Mouse (Mus musculus) limb, embryonic 13.5 days (tissue): Measurements from ENCODE around the gene Dcbld2. TPM values are rescaled to one million over a fixed set of nuclear protein-coding genes. Genes with fewer than 3 reads are reported as not detected.
A peak's percentile ranks its signal among the peaks of the same experiment; 100 is the strongest.

Source experiments
- ATAC-seq: fragments of 200-750 bp; cut with Nextera tagmentation; 2 replicates; pipeline ENCODE4 v1.8.0; 2017; ENCODE audit warnings: low read depth, moderate number of reproducible peaks, moderate TSS enrichment; ENCODE audit not compliant: low FRiP score
- H3K27ac ChIP-seq: fragments of 300-500 bp; sonication (generic); 2 replicates; pipeline ENCODE4 v1.5.1; 2015; ENCODE audit warnings: inconsistent platforms, mild to moderate bottlenecking, moderate library complexity
- H3K27me3 ChIP-seq: fragments of 300-500 bp; sonication (generic); 2 replicates; pipeline ENCODE4 v1.6.1; 2015; ENCODE audit warnings: mild to moderate bottlenecking, inconsistent platforms
- H3K36me3 ChIP-seq: fragments of 300-500 bp; sonication (generic); 2 replicates; pipeline ENCODE4 v1.6.1; 2015; ENCODE audit warnings: inconsistent platforms, mild to moderate bottlenecking, moderate library complexity
- H3K4me1 ChIP-seq: fragments of 300-500 bp; sonication (generic); 2 replicates; pipeline ENCODE4 v1.6.1; 2015; ENCODE audit warnings: inconsistent platforms
- H3K4me2 ChIP-seq: fragments of 300-500 bp; sonication (generic); replicated peaks from 2 replicates; pipeline ENCODE4 v1.6.1; 2015; ENCODE audit warnings: inconsistent platforms, mild to moderate bottlenecking, moderate library complexity
- H3K4me3 ChIP-seq: fragments of 300-500 bp; sonication (generic); 2 replicates; pipeline ENCODE4 v1.5.1; 2015; ENCODE audit warnings: moderate library complexity, mild to moderate bottlenecking, inconsistent platforms
- H3K9ac ChIP-seq: fragments of 300-500 bp; sonication (generic); 2 replicates; pipeline ENCODE4 v1.6.1; 2015; ENCODE audit warnings: mild to moderate bottlenecking, inconsistent platforms
- H3K9me3 ChIP-seq: fragments of 300-500 bp; sonication (generic); 2 replicates; pipeline ENCODE4 v1.6.1; 2016; ENCODE audit warnings: inconsistent platforms
- WGBS: fragments of 180-500 bp; shearing (Covaris S2); methylation state at CpG from one replicate; pipeline ENCODE4 v1.1.7; 2015; 5-methylcytosine and 5-hydroxymethylcytosine counted together
- polyA plus RNA-seq: library from polyadenylated mRNA; unstranded; fragments of >200 nt; fragmentation: Nextera tagmentation; extraction: Ambion mirVana; gene quantifications from 2 replicates; pipeline ENCODE4 v1.2.1, GENCODE M21; 2015

Gene Dcbld2
- polyA plus RNA-seq, 1 experiment from 2014 or later, result 5.5 TPM

GRCm38 (mm10) chr16:58409825-58410224, 1.6 kb downstream of the Dcbld2 start:
- Histone ChIP-seq H3K27ac (no peak overlapping the region), H3K4me3 (peak overlapping the region; percentile 91), H3K9ac (peak overlapping the region; percentile 89), H3K9me3 (no peaks in the 10 kb centered on the region), H3K4me2 (peak overlapping the region; percentile 75), H3K4me1 (peaks cover 19% of the 10 kb centered on the region), H3K27me3 (no peaks in the 10 kb centered on the region), H3K36me3 (no peaks in the 10 kb centered on the region)
- no peak for ATAC-seq
- 35% methylated on average over 7 of the region's 7 CpGs for WGBS

DNA sequence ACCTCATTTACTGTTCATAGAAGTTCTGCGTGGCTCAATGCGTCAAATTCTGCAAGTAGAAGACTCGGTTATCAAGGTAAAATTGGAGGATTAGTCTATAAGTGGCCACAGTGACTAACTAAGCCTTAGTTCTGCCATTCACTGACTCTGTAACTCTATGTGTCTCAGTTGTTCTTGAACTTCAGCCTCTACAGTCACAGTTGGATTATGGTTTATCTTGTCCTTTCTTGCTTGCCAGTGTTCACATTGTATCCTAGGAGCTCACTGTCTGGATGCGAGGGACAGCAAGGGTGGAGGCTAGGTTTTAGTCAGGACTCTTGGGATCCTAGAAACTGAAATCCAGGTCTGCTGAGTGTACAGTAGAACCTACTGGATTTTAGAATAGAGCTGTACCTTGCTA, 6.6 kb downstream of the Dcbld2 start:
- WGBS, result 89% methylated on average over 4 of the region's 4 CpGs
- Histone ChIP-seq H3K9me3 (no peaks in the 10 kb centered on the region), H3K9ac (no peak overlapping the region), H3K36me3 (0 out of 2 replicates have a peak, but pooled peaks cover 4% of the 10 kb centered on the region), H3K4me1 (peaks cover 7% of the 10 kb centered on the region), H3K27ac (no peak overlapping the region), H3K27me3 (no peaks in the 10 kb centered on the region), H3K4me2 (no peak overlapping the region), H3K4me3 (no peak overlapping the region)
- no peak for ATAC-seq

DNA sequence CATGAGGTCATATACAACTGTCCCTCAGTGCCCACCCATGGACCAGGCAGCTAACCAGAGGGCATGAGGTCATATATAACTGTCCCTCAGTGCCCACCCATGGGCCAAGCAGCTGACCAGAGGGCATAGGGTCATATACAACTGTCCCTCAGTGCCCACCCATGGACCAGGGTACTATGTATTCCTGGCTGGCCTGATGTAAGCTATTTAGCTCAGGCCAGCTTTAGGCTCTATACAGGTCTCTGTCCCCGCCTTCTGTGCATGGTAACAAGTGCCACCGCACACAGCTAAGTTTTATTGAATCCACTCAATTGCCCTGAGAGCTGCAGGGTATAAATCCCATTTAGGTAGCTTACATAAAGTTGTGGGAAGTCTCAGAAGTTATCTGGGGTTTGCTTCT, 7.3 kb downstream of the Dcbld2 start:
- H3K9me3 ChIP-seq, result no peaks in the 10 kb centered on the region
- H3K4me3 ChIP-seq, result no peak overlapping the region
- H3K4me2 ChIP-seq, result no peak overlapping the region
- H3K4me1 ChIP-seq, result peaks cover 5% of the 10 kb centered on the region; the same call in 1 of the 2 replicates
- H3K27me3 ChIP-seq, result no peaks in the 10 kb centered on the region
- H3K36me3 ChIP-seq, result 0 out of 2 replicates have a peak, but pooled peaks cover 4% of the 10 kb centered on the region
- WGBS, result 80% methylated on average over 2 of the region's 2 CpGs
- H3K9ac ChIP-seq, result no peak overlapping the region
- H3K27ac ChIP-seq, result no peak overlapping the region
- ATAC-seq, result no peak

GRCm38 (mm10) chr16:58421696-58422354, 13.6 kb downstream of the Dcbld2 start:
- ATAC-seq, result 0 out of 2 replicates have a peak, but pooled peaks have one; percentile 22
- Histone ChIP-seq H3K9me3 (no peaks in the 10 kb centered on the region), H3K9ac (no peak overlapping the region), H3K4me2 (no peak overlapping the region), H3K36me3 (0 out of 2 replicates have a peak, but pooled peaks cover 3% of the 10 kb centered on the region), H3K27ac (no peak overlapping the region), H3K27me3 (no peaks in the 10 kb centered on the region), H3K4me1 (peaks cover 27% of the 10 kb centered on the region), H3K4me3 (no peak overlapping the region)
- 30% methylated on average over 11 of the region's 11 CpGs for WGBS

DNA sequence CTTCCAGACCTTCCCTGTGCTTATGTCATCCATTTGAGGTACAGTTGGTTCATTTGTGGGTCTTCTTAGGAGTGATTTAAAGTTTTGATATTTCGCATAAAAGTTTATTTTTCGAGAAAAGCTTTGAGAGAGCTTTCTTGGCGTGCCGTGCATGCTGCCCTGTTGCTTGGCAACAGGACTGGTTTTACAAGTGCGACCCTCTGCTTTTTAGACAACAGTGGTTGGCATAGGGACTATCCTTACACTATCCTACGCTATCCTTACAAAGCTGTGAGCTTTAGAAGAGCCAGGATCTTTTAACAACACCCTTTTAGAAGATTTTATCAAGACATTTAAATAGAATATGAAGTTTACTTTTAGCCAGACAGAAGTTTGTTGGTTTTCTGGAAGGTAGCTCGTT, 22.0 kb downstream of the Dcbld2 start:
- no peak overlapping the region for H3K9ac ChIP-seq
- H3K36me3 ChIP-seq, result peaks cover 9% of the 10 kb centered on the region
- no peak overlapping the region for H3K27ac ChIP-seq
- H3K4me3 ChIP-seq, result no peak overlapping the region
- H3K27me3 ChIP-seq, result no peaks in the 10 kb centered on the region
- no peak for ATAC-seq
- no peaks in the 10 kb centered on the region for H3K9me3 ChIP-seq
- no peak overlapping the region for H3K4me2 ChIP-seq
- no peaks in the 10 kb centered on the region for H3K4me1 ChIP-seq
- 91% methylated on average over 7 of the region's 7 CpGs for WGBS

- Histone ChIP-seq H3K4me3 (no peak overlapping the region), H3K27ac (no peak overlapping the region), H3K27me3 (no peaks in the 10 kb centered on the region), H3K36me3 (peaks cover 18% of the 10 kb centered on the region), H3K4me1 (no peaks in the 10 kb centered on the region), H3K4me2 (no peak overlapping the region), H3K9ac (no peak overlapping the region), H3K9me3 (no peaks in the 10 kb centered on the region)
- WGBS, result 98% methylated on average over 1 of the region's 1 CpGs
- ATAC-seq, result no peak
Observed at GRCm38 (mm10) chr16:58432384-58432783, 24.1 kb downstream of the Dcbld2 start.

DNA sequence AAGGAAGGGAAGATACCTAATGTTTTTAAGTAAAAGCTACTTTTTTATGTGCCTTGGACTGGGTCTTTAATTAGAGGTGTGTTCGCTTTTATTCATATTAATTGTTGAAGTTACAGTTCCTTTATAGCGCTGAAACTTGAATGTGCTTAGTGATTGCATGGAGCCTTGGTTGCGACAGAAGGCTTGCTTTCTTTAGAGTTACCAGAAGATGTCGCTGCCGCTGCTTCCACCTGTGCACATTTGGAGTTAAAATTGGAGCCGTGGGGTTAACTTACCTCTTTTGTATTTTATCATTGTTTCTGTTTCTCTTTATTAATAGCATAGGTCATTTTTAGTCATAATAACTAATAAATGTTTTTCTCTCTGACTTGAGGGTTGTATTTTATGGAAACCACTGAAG, 36.5 kb downstream of the Dcbld2 start:
- H3K4me1 ChIP-seq, result no peaks in the 10 kb centered on the region
- no peak overlapping the region for H3K4me3 ChIP-seq
- no peak for ATAC-seq
- H3K9ac ChIP-seq, result no peak overlapping the region
- H3K27me3 ChIP-seq, result no peaks in the 10 kb centered on the region
- no peak overlapping the region for H3K27ac ChIP-seq
- H3K4me2 ChIP-seq, result no peak overlapping the region
- no peaks in the 10 kb centered on the region for H3K9me3 ChIP-seq
- 77% methylated on average over 6 of the region's 6 CpGs for WGBS
- peaks cover 15% of the 10 kb centered on the region for H3K36me3 ChIP-seq

- H3K4me1 ChIP-seq, result no peaks in the 10 kb centered on the region
- H3K9ac ChIP-seq, result no peak overlapping the region
- no peak overlapping the region for H3K4me2 ChIP-seq
- 97% methylated on average over 4 of the region's 4 CpGs for WGBS
- ATAC-seq, result no peak
- no peak overlapping the region for H3K27ac ChIP-seq
- H3K4me3 ChIP-seq, result no peak overlapping the region
- peaks cover 28% of the 10 kb centered on the region for H3K36me3 ChIP-seq
- no peaks in the 10 kb centered on the region for H3K9me3 ChIP-seq
- no peaks in the 10 kb centered on the region for H3K27me3 ChIP-seq
Observed at GRCm38 (mm10) chr16:58446281-58447259, 38.3 kb downstream of the Dcbld2 start.

DNA sequence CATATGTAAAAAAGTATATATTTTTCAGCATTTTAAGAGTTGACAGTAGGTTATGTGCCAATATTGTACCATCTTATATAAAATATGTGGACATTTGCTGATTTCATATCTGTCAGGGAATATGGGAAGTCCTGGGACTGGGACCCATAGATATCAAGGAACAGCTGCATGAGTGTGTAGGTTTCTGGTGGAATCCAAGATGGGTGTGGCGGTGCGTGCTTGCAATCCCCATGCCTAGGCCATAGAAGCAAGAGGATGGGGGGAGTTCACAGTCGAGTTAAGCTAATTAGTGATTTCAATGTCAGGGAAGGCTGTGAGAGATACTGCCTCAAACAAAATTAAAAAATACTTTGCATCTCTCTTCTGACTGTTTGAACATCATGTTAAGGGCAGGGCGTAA, 40.8 kb downstream of the Dcbld2 start:
- Histone ChIP-seq H3K4me2 (no peak overlapping the region), H3K27me3 (no peaks in the 10 kb centered on the region), H3K4me1 (no peaks in the 10 kb centered on the region), H3K36me3 (peaks cover 32% of the 10 kb centered on the region), H3K4me3 (no peak overlapping the region), H3K27ac (no peak overlapping the region), H3K9me3 (no peaks in the 10 kb centered on the region), H3K9ac (no peak overlapping the region)
- WGBS, result 89% methylated on average over 4 of the region's 4 CpGs
- ATAC-seq, result no peak

- ATAC-seq, result no peak
- H3K9ac ChIP-seq, result no peak overlapping the region
- H3K4me3 ChIP-seq, result no peak overlapping the region
- H3K9me3 ChIP-seq, result no peaks in the 10 kb centered on the region
- no peaks in the 10 kb centered on the region for H3K4me1 ChIP-seq
- H3K36me3 ChIP-seq, result peaks cover 32% of the 10 kb centered on the region
- H3K4me2 ChIP-seq, result no peak overlapping the region
- no peaks in the 10 kb centered on the region for H3K27me3 ChIP-seq
- WGBS, result 74% methylated on average over 6 of the region's 6 CpGs
- no peak overlapping the region for H3K27ac ChIP-seq
Observed at GRCm38 (mm10) chr16:58450648-58451047, 42.4 kb downstream of the Dcbld2 start.

DNA sequence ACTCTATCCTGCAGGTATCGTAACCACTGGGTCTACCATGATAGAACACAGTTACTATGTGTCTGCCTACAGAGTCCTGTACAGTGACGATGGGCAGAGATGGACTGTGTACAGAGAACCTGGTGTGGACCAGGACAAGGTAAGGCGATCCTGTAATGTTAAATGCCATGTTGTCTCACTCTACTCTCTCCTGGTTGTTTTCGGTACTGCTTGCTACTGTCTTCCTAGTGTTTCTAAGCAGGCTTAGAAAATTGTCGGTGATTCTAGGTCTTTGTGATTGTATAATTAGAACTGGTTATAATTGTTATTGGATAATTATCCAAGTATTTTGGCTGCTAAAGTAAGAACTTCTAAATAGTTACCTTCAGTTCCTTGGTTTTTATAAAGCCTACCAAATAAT, 43.4 kb downstream of the Dcbld2 start:
- Histone ChIP-seq H3K4me3 (no peak overlapping the region), H3K36me3 (peaks cover 37% of the 10 kb centered on the region), H3K9me3 (no peaks in the 10 kb centered on the region), H3K4me1 (no peaks in the 10 kb centered on the region), H3K9ac (no peak overlapping the region), H3K27me3 (no peaks in the 10 kb centered on the region), H3K4me2 (no peak overlapping the region), H3K27ac (no peak overlapping the region)
- 93% methylated on average over 5 of the region's 5 CpGs for WGBS
- ATAC-seq, result no peak

DNA sequence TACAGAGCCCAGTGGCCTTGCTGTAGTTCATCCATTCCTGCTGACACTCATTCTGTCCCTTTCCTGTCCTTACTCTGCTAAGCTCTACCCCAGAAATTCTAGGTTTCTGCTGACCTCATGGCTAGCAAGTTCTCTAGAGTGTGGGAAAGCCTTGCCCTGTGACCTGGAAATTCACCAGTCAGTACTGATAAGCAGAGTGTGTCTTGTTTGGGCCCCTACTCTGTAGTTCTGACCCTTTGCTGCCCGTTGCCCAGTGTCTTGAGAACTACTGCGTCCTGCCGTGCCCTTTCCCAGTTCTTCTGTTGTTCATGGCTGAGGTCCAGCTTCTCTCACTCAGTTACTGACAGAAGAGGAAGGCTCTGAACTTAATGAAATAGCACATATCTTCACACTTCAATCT, 44.9 kb downstream of the Dcbld2 start:
- no peaks in the 10 kb centered on the region for H3K9me3 ChIP-seq
- no peak overlapping the region for H3K27ac ChIP-seq
- peaks cover 38% of the 10 kb centered on the region for H3K36me3 ChIP-seq
- H3K4me1 ChIP-seq, result no peaks in the 10 kb centered on the region; the same call in 1 of the 2 replicates
- H3K4me2 ChIP-seq, result no peak overlapping the region
- H3K27me3 ChIP-seq, result no peaks in the 10 kb centered on the region
- no peak for ATAC-seq
- no peak overlapping the region for H3K9ac ChIP-seq
- no peak overlapping the region for H3K4me3 ChIP-seq
- WGBS, result 84% methylated on average over 3 of the region's 3 CpGs
